Mouse (Mus musculus) frontal cortex, postnatal 36 days (tissue): ENCODE results near the gene Gnai1.

Experiments used
- DNase-seq, 2 experiments: peaks; one replicate each; pipeline ENCODE4 v3.0.0; 2022; ENCODE audit warnings: low spot score in 2 of 2

Gene Gnai1

DNA sequence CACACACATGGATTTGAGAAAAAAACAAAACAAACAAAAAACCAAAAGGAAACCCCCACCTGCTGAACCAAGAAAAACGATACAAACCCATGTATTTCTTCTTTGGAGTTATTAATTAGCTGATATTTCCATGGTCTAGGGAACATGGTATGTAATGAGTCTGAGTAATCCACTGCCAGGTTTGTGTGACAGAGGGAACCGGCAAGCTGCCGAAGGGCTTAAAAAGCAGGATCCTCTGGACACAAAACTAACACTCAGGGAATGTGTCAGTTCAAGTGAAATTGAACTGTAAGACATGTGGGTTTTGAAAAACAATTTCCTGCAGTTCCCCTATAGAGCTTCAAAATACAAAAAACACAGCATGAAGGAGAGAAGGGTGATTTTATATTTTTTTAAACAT lies 72.1 kb downstream of the Gnai1 start:
- no peak for DNase-seq

DNA sequence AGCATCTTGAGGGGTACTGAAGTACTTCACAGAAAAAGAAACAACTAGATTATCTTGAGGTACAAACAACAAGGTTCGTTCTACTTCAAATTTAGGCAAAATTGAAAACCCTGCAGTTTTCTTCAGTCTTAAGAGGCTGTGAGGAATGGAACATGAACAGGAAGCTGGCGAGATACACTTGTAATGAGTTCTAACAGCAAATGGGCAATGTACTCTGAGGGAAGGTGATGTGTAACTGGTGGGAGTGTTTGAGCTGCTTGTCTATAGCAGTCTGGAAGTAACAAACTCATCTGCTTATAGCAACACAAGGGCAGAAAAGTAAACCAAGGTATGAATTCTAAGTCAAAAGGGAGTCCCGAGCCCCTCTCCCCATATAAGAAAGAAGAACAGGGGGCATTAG lies 78.1 kb downstream of the Gnai1 start:
- no peak for DNase-seq

DNA sequence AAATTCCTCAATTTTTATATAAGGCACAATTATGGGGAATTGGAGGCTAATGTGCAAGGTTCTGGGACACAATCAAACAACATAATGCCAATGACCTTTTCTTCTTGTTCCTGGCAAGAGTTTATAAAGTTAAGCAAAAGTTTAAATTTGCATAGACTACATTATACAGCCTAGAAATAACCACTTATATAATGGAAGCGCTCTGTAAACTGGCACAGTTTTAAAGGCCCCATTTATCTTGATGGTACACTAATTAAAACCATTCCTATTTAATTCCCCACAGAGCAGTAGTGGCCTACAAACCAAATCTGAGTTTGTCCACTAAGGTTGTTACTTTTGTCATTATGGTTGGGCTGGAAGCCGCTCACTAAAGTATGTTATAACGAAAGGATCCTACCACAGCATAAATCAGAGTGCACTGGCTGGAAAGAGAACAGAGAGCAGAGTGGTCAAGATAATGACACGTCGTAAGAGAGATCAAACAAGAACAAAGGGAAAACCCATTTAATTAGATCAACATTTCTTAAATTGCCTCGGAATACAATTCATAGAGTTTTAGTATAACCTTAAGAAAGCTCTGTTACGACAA lies 85.7 kb downstream of the Gnai1 start:
- no peak for DNase-seq

- DNase-seq = no peak
Measured at GRCm38 (mm10) chr5:18273291-18274284, 86.6 kb downstream of the Gnai1 start.

DNA sequence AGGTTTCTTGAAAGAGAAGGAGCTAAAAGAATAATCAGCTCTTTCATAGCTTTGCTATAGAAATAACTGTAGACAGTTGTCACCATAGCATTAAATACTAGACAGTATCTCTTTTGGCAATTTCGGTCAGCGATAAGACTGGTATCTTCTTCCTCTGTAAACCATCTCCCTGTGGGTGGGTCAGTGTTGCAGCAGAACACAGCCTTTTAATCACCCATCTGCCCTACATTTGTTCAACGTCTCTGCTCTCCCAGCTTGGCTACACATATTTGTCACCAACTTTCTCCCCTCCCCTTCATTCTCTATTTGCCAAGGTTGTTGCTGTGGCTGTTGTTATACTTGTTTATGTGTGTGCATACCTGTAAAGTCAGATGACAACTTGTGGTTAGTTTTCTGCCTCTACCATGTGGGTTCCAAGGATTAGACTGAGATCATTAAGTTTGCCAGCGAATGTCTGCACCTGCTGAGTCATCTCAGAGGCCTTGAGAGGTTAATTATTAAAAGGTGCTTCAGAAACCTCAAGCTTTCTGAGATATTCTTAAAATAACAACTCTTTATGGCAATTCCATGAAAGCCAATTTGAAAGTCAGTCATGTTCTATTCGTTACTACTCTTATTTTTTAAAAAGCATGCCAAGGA lies 109.7 kb downstream of the Gnai1 start:
- no peak for DNase-seq

- DNase-seq = no peak
Measured at GRCm38 (mm10) chr5:18249132-18249531, 111.0 kb downstream of the Gnai1 start.

DNA sequence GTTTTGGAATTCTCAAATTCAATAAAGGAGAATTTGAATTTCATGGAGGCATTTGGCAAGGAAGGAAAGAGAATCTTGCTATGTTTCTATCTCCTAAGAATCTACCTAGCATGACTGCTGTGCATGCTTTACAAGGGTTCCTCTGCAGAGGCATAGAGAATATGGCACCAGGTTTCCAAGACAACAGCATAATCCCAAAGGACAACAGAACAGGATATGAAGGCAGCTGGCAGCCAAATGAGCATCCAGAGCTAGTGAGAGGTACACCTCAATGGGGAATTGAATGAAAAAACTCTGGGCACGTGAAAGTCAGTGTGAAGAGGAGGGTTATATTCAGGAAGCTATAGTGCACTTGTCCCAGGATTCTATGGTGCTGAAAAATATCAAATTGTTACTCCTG lies 130.8 kb downstream of the Gnai1 start:
- DNase-seq = no peak

DNA sequence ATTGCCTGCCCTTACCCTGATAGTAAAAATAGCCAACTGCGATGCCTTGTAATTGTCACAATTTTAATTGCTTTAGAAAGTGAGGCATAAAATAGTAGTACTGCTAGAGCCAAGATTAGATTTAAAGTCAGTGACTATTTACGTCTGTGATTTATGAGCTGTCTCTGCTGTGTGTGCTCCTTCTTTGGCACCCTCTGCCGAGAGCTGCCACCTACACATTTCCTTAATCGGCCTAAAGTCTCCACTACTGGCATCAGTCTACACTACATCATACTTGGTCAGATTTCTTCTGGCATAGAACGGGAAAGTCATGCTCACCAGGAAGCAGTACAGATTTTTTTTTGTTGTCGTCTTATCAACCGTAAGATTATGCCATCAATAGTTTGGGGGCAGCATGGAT lies 131.3 kb downstream of the Gnai1 start:
- DNase-seq = peak; percentile 19 to 69

DNA sequence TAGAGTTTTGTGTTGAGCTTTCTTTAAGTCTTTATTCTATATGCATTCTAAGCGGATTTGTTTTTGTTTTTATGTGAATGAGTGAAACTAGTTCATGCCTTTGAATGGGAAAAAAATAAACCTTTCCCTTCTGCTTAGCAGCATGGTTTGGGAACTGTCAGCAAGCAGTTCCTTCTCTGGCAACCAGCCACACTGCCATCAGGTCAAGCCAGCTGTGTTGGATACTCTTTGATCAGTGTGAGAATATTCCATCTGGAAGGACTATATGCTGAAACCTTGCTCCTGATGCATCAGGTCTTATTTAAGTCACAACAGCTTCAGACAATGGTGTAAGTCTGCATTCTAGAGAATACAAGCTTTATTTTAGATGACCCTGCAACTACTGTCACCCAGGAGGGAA lies 139.3 kb downstream of the Gnai1 start:
- no peak for DNase-seq

- no peak for DNase-seq
Measured at GRCm38 (mm10) chr5:18218292-18218691, 141.9 kb downstream of the Gnai1 start.

- no peak for DNase-seq
Measured at GRCm38 (mm10) chr5:18217856-18218255, 142.3 kb downstream of the Gnai1 start.
